Mouse (Mus musculus): ENCODE measurements around the gene Stam. TPM values are rescaled to one million over a fixed set of nuclear protein-coding genes. Genes with fewer than 3 reads are reported as not detected.

Stam gene
- polyA plus RNA-seq (2014; fragmentation: Nextera tagmentation; extraction: Ambion mirVana) = 142 and 158 TPM in 2 replicates

- peak within 1 kb of the TSS; percentile 94 for H3K9ac ChIP-seq (replicated peaks; ENCODE audit: low read depth, low read length)
- peaks cover 21% of the 10 kb centered on the region for H3K4me1 ChIP-seq (ENCODE audit: control insufficient read depth, insufficient read depth, low read length)
- H3K9me3 ChIP-seq (ENCODE audit: control insufficient read depth, low read length) = no peaks in the 10 kb centered on the region
- peak within 1 kb of the TSS; percentile 78 for H3K4me2 ChIP-seq (ENCODE audit: low read depth, low read length)
- H3K27me3 ChIP-seq (ENCODE audit: control insufficient read depth, insufficient read depth, low read length) = no peaks in the 10 kb centered on the region
- ATAC-seq (ENCODE audit: low read depth) = peak; percentile 99
- H3K4me3 ChIP-seq (ENCODE audit: low read depth, low read length) = peak within 1 kb of the TSS; percentile 78
- no peaks in the 10 kb centered on the region for H3K36me3 ChIP-seq (ENCODE audit: control insufficient read depth, insufficient read depth, low read length)
- peak within 1 kb of the TSS; percentile 94 for H3K27ac ChIP-seq (ENCODE audit: low read depth, low read length)
- WGBS = under 1% methylated on average over 40 of the region's 50 CpGs
Observed at GRCm38 (mm10) chr2:14073362-14074220, at the start of gene Stam. TSS of gene Stam (plus strand) at chr2:14074098.

GRCm38 (mm10) chr2:14041249-14041648, 32.6 kb upstream of the Stam start:
- Histone ChIP-seq H3K4me1 (ENCODE audit: control insufficient read depth, insufficient read depth, low read length) (no peaks in the 10 kb centered on the region), H3K4me3 (ENCODE audit: low read depth, low read length) (no peak overlapping the region), H3K36me3 (ENCODE audit: control insufficient read depth, insufficient read depth, low read length) (no peaks in the 10 kb centered on the region), H3K9me3 (ENCODE audit: control insufficient read depth, low read length) (no peaks in the 10 kb centered on the region), H3K27me3 (ENCODE audit: control insufficient read depth, insufficient read depth, low read length) (no peaks in the 10 kb centered on the region), H3K9ac (replicated peaks; ENCODE audit: low read depth, low read length) (no peak overlapping the region), H3K27ac (ENCODE audit: low read depth, low read length) (no peak overlapping the region), H3K4me2 (ENCODE audit: low read depth, low read length) (no peak overlapping the region)
- 98% methylated on average over 2 of the region's 2 CpGs for WGBS
- no peak for ATAC-seq (ENCODE audit: low read depth)

- WGBS = 59% methylated on average over 3 of the region's 3 CpGs
- no peaks in the 10 kb centered on the region for H3K27me3 ChIP-seq (ENCODE audit: control insufficient read depth, insufficient read depth, low read length)
- no peaks in the 10 kb centered on the region for H3K36me3 ChIP-seq (ENCODE audit: control insufficient read depth, insufficient read depth, low read length)
- H3K4me1 ChIP-seq (ENCODE audit: control insufficient read depth, insufficient read depth, low read length) = no peaks in the 10 kb centered on the region
- no peak overlapping the region for H3K4me3 ChIP-seq (ENCODE audit: low read depth, low read length)
- no peak overlapping the region for H3K9ac ChIP-seq (replicated peaks; ENCODE audit: low read depth, low read length)
- H3K4me2 ChIP-seq (ENCODE audit: low read depth, low read length) = no peak overlapping the region
- H3K9me3 ChIP-seq (ENCODE audit: control insufficient read depth, low read length) = no peaks in the 10 kb centered on the region
- H3K27ac ChIP-seq (ENCODE audit: low read depth, low read length) = no peak overlapping the region
- ATAC-seq (ENCODE audit: low read depth) = no peak
Observed at GRCm38 (mm10) chr2:14043011-14043410, 30.9 kb upstream of the Stam start.

GRCm38 (mm10) chr2:14043577-14044170, 30.2 kb upstream of the Stam start:
- H3K27ac ChIP-seq (ENCODE audit: low read depth, low read length) = no peak overlapping the region
- H3K4me2 ChIP-seq (ENCODE audit: low read depth, low read length) = no peak overlapping the region
- no peak overlapping the region for H3K9ac ChIP-seq (replicated peaks; ENCODE audit: low read depth, low read length)
- no peak overlapping the region for H3K4me3 ChIP-seq (ENCODE audit: low read depth, low read length)
- no peaks in the 10 kb centered on the region for H3K27me3 ChIP-seq (ENCODE audit: control insufficient read depth, insufficient read depth, low read length)
- no peak for ATAC-seq (ENCODE audit: low read depth)
- no peaks in the 10 kb centered on the region for H3K36me3 ChIP-seq (ENCODE audit: control insufficient read depth, insufficient read depth, low read length)
- WGBS = 72% methylated on average over 9 of the region's 9 CpGs
- H3K9me3 ChIP-seq (ENCODE audit: control insufficient read depth, low read length) = no peaks in the 10 kb centered on the region
- no peaks in the 10 kb centered on the region for H3K4me1 ChIP-seq (ENCODE audit: control insufficient read depth, insufficient read depth, low read length)

- Histone ChIP-seq H3K9me3 (ENCODE audit: control insufficient read depth, low read length) (no peaks in the 10 kb centered on the region), H3K27ac (ENCODE audit: low read depth, low read length) (no peak overlapping the region), H3K9ac (replicated peaks; ENCODE audit: low read depth, low read length) (no peak overlapping the region), H3K4me3 (ENCODE audit: low read depth, low read length) (no peak overlapping the region), H3K27me3 (ENCODE audit: control insufficient read depth, insufficient read depth, low read length) (no peaks in the 10 kb centered on the region), H3K36me3 (ENCODE audit: control insufficient read depth, insufficient read depth, low read length) (no peaks in the 10 kb centered on the region), H3K4me1 (ENCODE audit: control insufficient read depth, insufficient read depth, low read length) (no peaks in the 10 kb centered on the region), H3K4me2 (ENCODE audit: low read depth, low read length) (no peak overlapping the region)
- peak; percentile 80 for ATAC-seq (ENCODE audit: low read depth)
Observed at GRCm38 (mm10) chr2:14048381-14048780, 25.5 kb upstream of the Stam start.

- Histone ChIP-seq H3K9ac (replicated peaks; ENCODE audit: low read depth, low read length) (no peak overlapping the region), H3K27me3 (ENCODE audit: control insufficient read depth, insufficient read depth, low read length) (no peaks in the 10 kb centered on the region), H3K9me3 (ENCODE audit: control insufficient read depth, low read length) (no peaks in the 10 kb centered on the region), H3K4me1 (ENCODE audit: control insufficient read depth, insufficient read depth, low read length) (no peaks in the 10 kb centered on the region), H3K4me3 (ENCODE audit: low read depth, low read length) (no peak overlapping the region), H3K27ac (ENCODE audit: low read depth, low read length) (no peak overlapping the region), H3K4me2 (ENCODE audit: low read depth, low read length) (no peak overlapping the region), H3K36me3 (ENCODE audit: control insufficient read depth, insufficient read depth, low read length) (no peaks in the 10 kb centered on the region)
- ATAC-seq (ENCODE audit: low read depth) = peak; percentile 12; the same call in 1 of the 2 replicates
- 81% methylated on average over 5 of the region's 5 CpGs for WGBS
Observed at GRCm38 (mm10) chr2:14048808-14049207, 25.1 kb upstream of the Stam start.

GRCm38 (mm10) chr2:14053618-14054017, 20.3 kb upstream of the Stam start:
- Histone ChIP-seq H3K36me3 (ENCODE audit: control insufficient read depth, insufficient read depth, low read length) (no peaks in the 10 kb centered on the region), H3K9me3 (ENCODE audit: control insufficient read depth, low read length) (no peaks in the 10 kb centered on the region), H3K4me1 (ENCODE audit: control insufficient read depth, insufficient read depth, low read length) (peaks cover 8% of the 10 kb centered on the region), H3K4me2 (ENCODE audit: low read depth, low read length) (peak overlapping the region; percentile 71), H3K9ac (replicated peaks; ENCODE audit: low read depth, low read length) (no peak overlapping the region), H3K27me3 (ENCODE audit: control insufficient read depth, insufficient read depth, low read length) (no peaks in the 10 kb centered on the region), H3K27ac (ENCODE audit: low read depth, low read length) (no peak overlapping the region), H3K4me3 (ENCODE audit: low read depth, low read length) (no peak overlapping the region)
- WGBS = 27% methylated on average over 3 of the region's 3 CpGs
- no peak for ATAC-seq (ENCODE audit: low read depth)

- 40% methylated on average over 3 of the region's 3 CpGs for WGBS
- H3K4me3 ChIP-seq (ENCODE audit: low read depth, low read length) = no peak overlapping the region
Observed at GRCm38 (mm10) chr2:14054163-14054562, 19.7 kb upstream of the Stam start.

GRCm38 (mm10) chr2:14054716-14055115, 19.2 kb upstream of the Stam start:
- Histone ChIP-seq H3K27me3 (ENCODE audit: control insufficient read depth, insufficient read depth, low read length) (no peaks in the 10 kb centered on the region), H3K9ac (replicated peaks; ENCODE audit: low read depth, low read length) (peak overlapping the region; percentile 82), H3K4me1 (ENCODE audit: control insufficient read depth, insufficient read depth, low read length) (peaks cover 8% of the 10 kb centered on the region), H3K4me2 (ENCODE audit: low read depth, low read length) (peak overlapping the region; percentile 71), H3K27ac (ENCODE audit: low read depth, low read length) (peak overlapping the region; percentile 90), H3K4me3 (ENCODE audit: low read depth, low read length) (peak overlapping the region; percentile 73), H3K9me3 (ENCODE audit: control insufficient read depth, low read length) (no peaks in the 10 kb centered on the region), H3K36me3 (ENCODE audit: control insufficient read depth, insufficient read depth, low read length) (no peaks in the 10 kb centered on the region)
- ATAC-seq (ENCODE audit: low read depth) = peak; percentile 15; the same call in 1 of the 2 replicates
- WGBS = 5% methylated on average over 6 of the region's 6 CpGs

More at GRCm38 (mm10) chr2:14054163-14054562, 19.7 kb upstream of the Stam start:
- Histone ChIP-seq H3K4me1 (ENCODE audit: control insufficient read depth, insufficient read depth, low read length) (peaks cover 8% of the 10 kb centered on the region), H3K27ac (ENCODE audit: low read depth, low read length) (no peak overlapping the region), H3K36me3 (ENCODE audit: control insufficient read depth, insufficient read depth, low read length) (no peaks in the 10 kb centered on the region), H3K9ac (replicated peaks; ENCODE audit: low read depth, low read length) (no peak overlapping the region), H3K27me3 (ENCODE audit: control insufficient read depth, insufficient read depth, low read length) (no peaks in the 10 kb centered on the region), H3K4me2 (ENCODE audit: low read depth, low read length) (peak overlapping the region; percentile 71; the same call in 1 of the 2 replicates), H3K9me3 (ENCODE audit: control insufficient read depth, low read length) (no peaks in the 10 kb centered on the region)
- ATAC-seq (ENCODE audit: low read depth) = no peak
